Mouse (Mus musculus) heart, adult 2 months (tissue): ENCODE measurements at regions not wholly inside any gene's neighbourhood (a gene's known extent, or its start where the extent isn't known, plus 50 kb on each side); places are given as distances from the start of the nearest gene placed in this dataset.

Experiments
- CTCF ChIP-seq: fragments of 200-600 bp; IDR thresholded peaks from 2 replicates; pipeline ENCODE4 v1.8.1; 2022; ENCODE audit warnings: antibody characterized with exemption, mild to moderate bottlenecking, moderate library complexity
- EP300 ChIP-seq: fragments of 200-500 bp; IDR thresholded peaks from 2 replicates; pipeline ENCODE4 v1.6.1; 2011; ENCODE audit warnings: low read depth, low read length, control low read depth; ENCODE audit not compliant: insufficient read depth
- POLR2A ChIP-seq: fragments of 200-500 bp; IDR thresholded peaks from 2 replicates; pipeline ENCODE4 v1.6.1; 2011; ENCODE audit warnings: mild to moderate bottlenecking, low read depth, low read length, control low read depth; ENCODE audit not compliant: insufficient read depth

- TF ChIP-seq CTCF (no peak), POLR2A (no peak), EP300 (no peak)
Measured at GRCm38 (mm10) chr1:43297579-43297978, 100.8 kb upstream of the Fhl2 start.
